In the genomic region with DNA sequence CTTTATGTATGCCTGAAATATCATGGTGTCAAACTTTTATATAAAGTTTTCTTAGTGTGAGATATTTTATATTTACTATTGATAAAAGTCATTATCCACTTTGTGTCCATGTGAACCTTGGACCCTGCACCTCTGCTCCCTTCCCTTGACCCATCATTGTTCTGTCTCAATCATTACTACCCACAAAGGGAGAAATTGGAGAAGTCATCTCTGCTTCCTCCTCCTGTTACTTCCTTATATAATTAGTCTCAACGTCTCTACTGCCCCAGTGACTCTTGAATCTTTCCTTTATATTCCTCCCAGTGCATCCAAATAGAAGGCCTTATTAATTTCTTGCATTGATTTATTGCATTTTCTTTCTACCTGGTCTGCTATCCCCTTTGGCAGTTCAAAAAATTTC, we compare ENCODE assay signal across 23 mouse cellular contexts. TPM values are rescaled to one million over a fixed set of nuclear protein-coding genes. Genes with fewer than 3 reads are reported as not detected.
"Had no signal": no experiment of that assay in that cellular context is flagged by ENCODE, and none has a peak within 500 bp of the region (broad histone marks: within the 10 kb centered on the region; RNA-seq: fewer than 3 reads in every experiment).

No protein-coding gene starts in this region.

- H3K27ac ChIP-seq: liver, embryonic 12.5 days; liver, embryonic 14.5 days; midbrain, embryonic 10.5 days; midbrain, embryonic 13.5 days; neural tube, embryonic 13.5 days; neural tube, embryonic 15.5 days; stomach, embryonic 15.5 days; stomach, postnatal 0 days had no signal

- ATAC-seq: liver, embryonic 12.5 days; midbrain, embryonic 13.5 days; midbrain, embryonic 16.5 days had no signal

- H3K27me3 ChIP-seq: liver, embryonic 12.5 days; midbrain, embryonic 13.5 days; neural tube, embryonic 13.5 days; neural tube, embryonic 15.5 days; stomach, embryonic 15.5 days had no signal

- H3K9ac ChIP-seq: liver, embryonic 12.5 days; liver, embryonic 14.5 days; lung, embryonic 14.5 days; midbrain, embryonic 13.5 days; neural tube, embryonic 13.5 days; neural tube, embryonic 15.5 days; stomach, embryonic 15.5 days had no signal

- DNase-seq: lung, adult 18-20 months; lung, embryonic 14.5 days; lung, postnatal 10 days; lung, postnatal 4 days; right cerebral cortex, postnatal 14 days; thymus, adult 2 months; thymus, postnatal 25 days; thymus, postnatal 4 days had no signal

- H3K4me3 ChIP-seq: liver, embryonic 12.5 days; midbrain, embryonic 10.5 days; midbrain, embryonic 13.5 days; myocyte; neural tube, embryonic 13.5 days; neural tube, embryonic 15.5 days; stomach, embryonic 15.5 days had no signal

- H3K4me1 ChIP-seq: liver, embryonic 12.5 days; midbrain, embryonic 10.5 days; midbrain, embryonic 13.5 days; neural tube, embryonic 13.5 days; neural tube, embryonic 15.5 days; stomach, embryonic 15.5 days had no signal

RNA-seq across cellular contexts. Expression of gene Adig, which starts 40.0 kb away (rescaled TPM):
- total RNA-seq: megakaryocyte-erythroid progenitor cell, adult 5-6 weeks had no signal
- polyA plus RNA-seq: liver, embryonic 12.5 days; liver, embryonic 14.5 days; liver, embryonic 16.5 days; lung, embryonic 16.5 days; midbrain, embryonic 10.5 days; midbrain, embryonic 13.5 days; midbrain, embryonic 16.5 days; myocyte; neural tube, embryonic 11.5 days; neural tube, embryonic 13.5 days; neural tube, embryonic 15.5 days had no signal

RNA-seq across cellular contexts. Expression of gene Arhgap40, which starts 50.1 kb away (rescaled TPM):
- total RNA-seq: megakaryocyte-erythroid progenitor cell, adult 5-6 weeks had no signal
- polyA plus RNA-seq: liver, embryonic 12.5 days; liver, embryonic 16.5 days; lung, embryonic 14.5 days; lung, embryonic 16.5 days; myocyte; neural tube, embryonic 11.5 days; spleen, adult 2 months had no signal
